20 mouse cellular contexts compared by ENCODE assay signal in the genomic region with DNA sequence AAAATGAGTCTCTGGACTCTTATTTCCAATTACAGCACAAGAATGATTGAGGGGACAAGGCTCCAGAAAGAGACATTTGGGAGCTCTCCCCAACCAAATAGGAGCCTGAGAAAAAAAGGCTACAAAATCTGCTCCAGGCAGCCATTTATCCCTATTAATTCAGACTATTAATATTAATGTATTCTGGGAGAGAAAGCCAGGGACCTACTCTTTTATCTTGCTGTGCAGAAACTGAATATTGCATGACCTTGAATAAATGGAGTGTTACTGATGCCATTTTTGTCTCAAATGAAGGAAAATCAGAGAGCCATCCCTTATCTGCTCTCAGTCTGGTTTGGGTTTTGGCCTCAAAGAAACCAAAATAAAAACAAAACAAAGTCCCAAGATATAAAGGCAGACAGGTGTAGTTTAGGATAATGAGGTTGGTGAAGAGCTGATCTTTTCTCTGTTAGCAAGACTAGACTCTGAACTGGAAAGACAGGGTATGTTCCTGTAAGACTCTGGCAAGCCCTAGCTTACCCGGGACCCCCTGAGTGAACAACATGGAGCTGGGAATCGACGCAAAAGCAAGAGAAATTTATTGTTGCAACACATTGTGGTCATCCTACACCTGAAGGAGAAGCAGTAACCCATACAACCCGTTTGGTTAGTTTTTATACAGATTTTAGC.
DNase-seq lines count a peak whose midpoint lies in the region; ATAC-seq and TF ChIP-seq lines count a peak whose summit lies in the region.
"Had no signal": no experiment of that assay in that cellular context is flagged by ENCODE, and none has a peak within 500 bp of the region (broad histone marks: within the 10 kb centered on the region; RNA-seq: fewer than 3 reads in every experiment).

No protein-coding gene starts in this region.

- peak; percentile 48; the same call in 1 of the 2 replicates for ATAC-seq in hindbrain, embryonic 16.5 days
- peak; percentile 73 for ATAC-seq in midbrain, embryonic 14.5 days (ENCODE audit: low FRiP score, low TSS enrichment)

- intact Hi-C loops in gastrocnemius, postnatal 36 days (cut with DNase I) = no loop called here

- WGBS in hindbrain, embryonic 16.5 days = 77% methylated on average over 4 of the region's 4 CpGs
- 60% methylated on average over 4 of the region's 4 CpGs for WGBS in midbrain, embryonic 14.5 days

- H3K4me3 ChIP-seq in hindbrain, embryonic 16.5 days (ENCODE audit: low read length) = no peak overlapping the region
- H3K4me3 ChIP-seq in midbrain, embryonic 14.5 days (replicated peaks; ENCODE audit: low read depth, low read length) = no peak overlapping the region
- H3K4me3 ChIP-seq: embryonic facial prominence, embryonic 12.5 days; forebrain, embryonic 12.5 days; gastrocnemius, adult 2 months; heart, embryonic 13.5 days had no signal

- no peak overlapping the region for H3K9ac ChIP-seq in hindbrain, embryonic 16.5 days (ENCODE audit: low read depth, low read length)
- no peak overlapping the region for H3K9ac ChIP-seq in midbrain, embryonic 14.5 days (replicated peaks; ENCODE audit: low read length)
- H3K9ac ChIP-seq: embryonic facial prominence, embryonic 12.5 days; forebrain, embryonic 12.5 days; heart, embryonic 13.5 days had no signal

- H3K4me2 ChIP-seq in hindbrain, embryonic 16.5 days (ENCODE audit: low read length) = no peak overlapping the region
- no peak overlapping the region for H3K4me2 ChIP-seq in midbrain, embryonic 14.5 days (ENCODE audit: low read length)
- H3K4me2 ChIP-seq: embryonic facial prominence, embryonic 12.5 days; forebrain, embryonic 12.5 days; heart, embryonic 13.5 days had no signal

- no peak for TF ChIP-seq POLR2A in brain, embryonic 14.5 days (IDR thresholded peaks at IDR 0.05; ENCODE audit: borderline replicate concordance, extremely low read depth, insufficient read depth, insufficient read length, poor library complexity, severe bottlenecking)

- H3K27me3 ChIP-seq in hindbrain, embryonic 16.5 days (replicated peaks; ENCODE audit: control insufficient read depth, insufficient read depth, low read length) = no peaks in the 10 kb centered on the region
- H3K27me3 ChIP-seq in midbrain, embryonic 14.5 days (ENCODE audit: control insufficient read depth, insufficient read depth, low read length) = no peaks in the 10 kb centered on the region
- H3K27me3 ChIP-seq: embryonic facial prominence, embryonic 12.5 days; forebrain, embryonic 12.5 days; heart, embryonic 13.5 days had no signal

- no peaks in the 10 kb centered on the region for H3K36me3 ChIP-seq in hindbrain, embryonic 16.5 days (ENCODE audit: control insufficient read depth, insufficient read depth, low read length)
- H3K36me3 ChIP-seq in midbrain, embryonic 14.5 days (ENCODE audit: control insufficient read depth, insufficient read depth, low read length) = no peaks in the 10 kb centered on the region
- H3K36me3 ChIP-seq: embryonic facial prominence, embryonic 12.5 days; forebrain, embryonic 12.5 days; heart, embryonic 13.5 days had no signal

- H3K4me1 ChIP-seq in hindbrain, embryonic 16.5 days (ENCODE audit: control insufficient read depth, insufficient read depth, low read depth, low read length) = no peaks in the 10 kb centered on the region
- H3K4me1 ChIP-seq in midbrain, embryonic 14.5 days (ENCODE audit: control insufficient read depth, insufficient read depth, low read length) = peaks cover 7% of the 10 kb centered on the region; the same call in 1 of the 2 replicates
- H3K4me1 ChIP-seq: embryonic facial prominence, embryonic 12.5 days; heart, embryonic 13.5 days had no signal

- peak; percentile 2 for DNase-seq in brain, adult 2 months (ENCODE audit: low read depth, low spot score)
- DNase-seq in brain, embryonic 14.5 days (ENCODE audit: low read depth) = peak; percentile 53
- peak; percentile 64 for DNase-seq in midbrain, embryonic 14.5 days
- no peak for DNase-seq in liver
- DNase-seq in gastrocnemius, postnatal 36 days = no peak
- no peak for DNase-seq in left cerebral cortex, adult 9 months (ENCODE audit: low spot score in 2 of 2)
- no peak for DNase-seq in ovary, adult 18-20 months (ENCODE audit: low spot score)
- DNase-seq: adrenal gland, adult 2 months; adrenal gland, postnatal 25 days; cerebellum, adult 11-12 months; cerebellum, adult 9-10 months; cerebellum, postnatal 25 days; gastrocnemius, adult 2 months; gastrocnemius, postnatal 25 days; heart, adult 11 months; heart, postnatal 36 days had no signal

- no peak for TF ChIP-seq CTCF in brain, embryonic 14.5 days (IDR thresholded peaks at IDR 0.05; ENCODE audit: borderline replicate concordance, extremely low read depth, insufficient read depth, insufficient read length)

- no peaks in the 10 kb centered on the region for H3K9me3 ChIP-seq in hindbrain, embryonic 16.5 days (ENCODE audit: control insufficient read depth, low read length)
- H3K9me3 ChIP-seq in midbrain, embryonic 14.5 days (ENCODE audit: control insufficient read depth, low read length) = no peaks in the 10 kb centered on the region
- H3K9me3 ChIP-seq: embryonic facial prominence, embryonic 12.5 days; forebrain, embryonic 12.5 days; heart, embryonic 13.5 days had no signal

- H3K27ac ChIP-seq in hindbrain, embryonic 16.5 days (ENCODE audit: low read depth, low read length) = peak overlapping the region; percentile 5; the same call in 1 of the 2 replicates
- H3K27ac ChIP-seq in midbrain, embryonic 14.5 days (replicated peaks; ENCODE audit: low read depth, low read length) = peak overlapping the region; percentile 69
- H3K27ac ChIP-seq: embryonic facial prominence, embryonic 12.5 days; forebrain, embryonic 12.5 days; gastrocnemius, adult 2 months; heart, embryonic 13.5 days had no signal

Comparison
In these comparisons a context has a peak if more than half of its experiments do, and no peak if none do; other contexts are left out.
1. DNase-seq: peak in brain, adult 2 months (single experiment), brain, embryonic 14.5 days (single experiment) and midbrain, embryonic 14.5 days (single experiment); none in liver (single experiment), gastrocnemius, postnatal 36 days (0 of 2), left cerebral cortex, adult 9 months (0 of 2) and ovary, adult 18-20 months (single experiment).